Mouse (Mus musculus) CH12.LX (cell line): Measurements from ENCODE around the gene Rpusd3.

Experiments
- CTCF ChIP-seq, 2 experiments: IDR thresholded peaks in 1 of 2; conservative IDR thresholded peaks in 1 of 2; 2 replicates each; pipeline ENCODE4 v1.5.1; 2011 to 2012; ENCODE audit warnings: low read depth in 2 of 2, low read length in 2 of 2, improper control_type of control experiment in 1 of 2, inconsistent platforms in 1 of 2, mild to moderate bottlenecking in 1 of 2, moderate library complexity in 1 of 2
- ELF1 ChIP-seq: IDR thresholded peaks from 2 replicates; pipeline ENCODE4 v1.6.1; 2014; ENCODE audit warnings: low read depth, mild to moderate bottlenecking, inconsistent platforms, low read length, improper control_type of control experiment
- EP300 ChIP-seq: IDR thresholded peaks from 2 replicates; pipeline ENCODE4 v1.6.1; 2011; ENCODE audit warnings: low read length, improper control_type of control experiment
- GABPA ChIP-seq: IDR thresholded peaks from 2 replicates; pipeline ENCODE4 v1.6.1; 2012; ENCODE audit warnings: low read depth, low read length, improper control_type of control experiment, inconsistent platforms; ENCODE audit not compliant: insufficient replicate concordance
- HCFC1 ChIP-seq: IDR thresholded peaks from 2 replicates; pipeline ENCODE4 v1.6.1; 2012; ENCODE audit warnings: low read depth, mild to moderate bottlenecking, inconsistent platforms, low read length, improper control_type of control experiment
- MAFK ChIP-seq: IDR thresholded peaks from 2 replicates; pipeline ENCODE4 v1.6.1; 2011; ENCODE audit warnings: low read length, improper control_type of control experiment; ENCODE audit not compliant: insufficient replicate concordance
- MAZ ChIP-seq: IDR thresholded peaks from 2 replicates; pipeline ENCODE4 v1.6.1; 2012; ENCODE audit warnings: low read depth, mild to moderate bottlenecking, inconsistent platforms, low read length, improper control_type of control experiment, moderate library complexity
- POLR2A ChIP-seq: IDR thresholded peaks from 2 replicates; pipeline ENCODE4 v1.6.1; 2011; ENCODE audit warnings: low read depth, mild to moderate bottlenecking, improper control_type of control experiment, low read length
- ZMIZ1 ChIP-seq: IDR thresholded peaks from 2 replicates; pipeline ENCODE4 v1.6.1; 2012; ENCODE audit warnings: low read depth, mild to moderate bottlenecking, inconsistent platforms, low read length, improper control_type of control experiment

GRCm38 (mm10) chr6:113379246-113379645 is 39.9 kb downstream of the Rpusd3 start:
- TF ChIP-seq CTCF (conservative IDR thresholded peaks at IDR 0.05 in 1 of 2, IDR thresholded peaks at IDR 0.05 in 1 of 2; ENCODE audit: low read depth in 2 of 2, low read length in 2 of 2) (no peak), GABPA (no peak), MAFK (no peak), ZMIZ1 (no peak), ELF1 (peak; percentile 43), POLR2A (no peak), EP300 (peak; percentile 56; the same call in 1 of the 2 replicates), HCFC1 (no peak), MAZ (no peak)
